Mouse (Mus musculus): ENCODE measurements around the gene Ifnl3. TPM values are rescaled to one million over a fixed set of nuclear protein-coding genes. Genes with fewer than 3 reads are reported as not detected.
"Not testable (repeated sequence)": the region's sequence is repeated elsewhere in the genome, so short reads cannot be mapped to it uniquely, and the experiment has no call there.

Gene Ifnl3
- total and polyA plus RNA-seq, 2 experiments from 2014 or later, result not detected

- Histone ChIP-seq H3K9me3 (replicated peaks; ENCODE audit: control insufficient read depth, low read length) (no peaks in the 10 kb centered on the region), H3K9ac (replicated peaks; ENCODE audit: low read depth, low read length) (no peak overlapping the region), H3K27me3 (ENCODE audit: control insufficient read depth, insufficient read depth, low read length) (no peaks in the 10 kb centered on the region), H3K36me3 (replicated peaks; ENCODE audit: control insufficient read depth, insufficient read depth, low read length) (no peaks in the 10 kb centered on the region), H3K4me1 (ENCODE audit: control insufficient read depth, insufficient read depth) (no peaks in the 10 kb centered on the region), H3K27ac (ENCODE audit: low read depth) (no peak overlapping the region), H3K4me2 (ENCODE audit: low read depth, low read length) (0 out of 2 replicates have a peak overlapping the region, but pooled peaks have one; percentile 10), H3K4me3 (ENCODE audit: low read depth, low read length) (no peak overlapping the region)
- ATAC-seq (ENCODE audit: insufficient read depth, low read depth) (no peak), DNase-seq (ENCODE audit: low spot score) (no peak)
- 6% methylated on average over 16 of the region's 16 CpGs for WGBS
- TF ChIP-seq EP300 (IDR thresholded peaks at IDR 0.05; ENCODE audit: low read depth) (no peak), CTCF (IDR thresholded peaks at IDR 0.05; ENCODE audit: low read depth) (no peak)
These were observed 34.6 kb upstream of the Ifnl3 start for GRCm38 (mm10) chr7:28488030-28488491.

- WGBS, result 2% methylated on average over 10 of the region's 10 CpGs
- no peak overlapping the region for H3K4me2 ChIP-seq (ENCODE audit: low read depth, low read length)
These were observed 32.2 kb upstream of the Ifnl3 start for GRCm38 (mm10) chr7:28490410-28490809.

DNA sequence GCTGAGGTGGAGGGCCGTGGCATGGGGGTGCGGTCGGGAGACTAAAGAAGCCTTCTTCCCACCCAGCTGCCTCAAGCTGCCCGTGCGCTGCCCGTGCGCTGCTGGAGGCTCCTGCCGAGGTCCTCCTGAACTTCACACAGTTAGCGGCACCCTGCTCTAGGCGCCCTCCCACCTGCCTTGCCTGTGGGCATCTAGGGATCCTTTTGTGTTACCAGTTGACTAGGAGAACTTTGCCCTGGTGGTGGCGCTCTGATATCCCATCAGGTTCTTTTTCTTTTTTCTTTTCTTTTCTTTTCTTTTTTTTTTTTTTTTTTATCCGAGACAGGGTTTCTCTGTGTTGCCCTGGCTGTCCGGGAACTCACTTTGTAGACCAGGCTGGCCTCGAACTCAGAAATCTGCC is 31.7 kb upstream of the Ifnl3 start:
- no peaks in the 10 kb centered on the region for H3K27me3 ChIP-seq (ENCODE audit: control insufficient read depth, insufficient read depth, low read length)
- no peaks in the 10 kb centered on the region for H3K9me3 ChIP-seq (replicated peaks; ENCODE audit: control insufficient read depth, low read length)
- no peaks in the 10 kb centered on the region for H3K4me1 ChIP-seq (ENCODE audit: control insufficient read depth, insufficient read depth)
- no peak for TF ChIP-seq EP300 (IDR thresholded peaks at IDR 0.05; ENCODE audit: low read depth)
- TF ChIP-seq CTCF (IDR thresholded peaks at IDR 0.05; ENCODE audit: low read depth), result no peak
- no peak overlapping the region for H3K4me3 ChIP-seq (ENCODE audit: low read depth, low read length)
- H3K27ac ChIP-seq (ENCODE audit: low read depth), result no peak overlapping the region
- H3K4me2 ChIP-seq (ENCODE audit: low read depth, low read length), result no peak overlapping the region
- ATAC-seq (ENCODE audit: insufficient read depth, low read depth), result no peak
- H3K9ac ChIP-seq (replicated peaks; ENCODE audit: low read depth, low read length), result no peak overlapping the region
- H3K36me3 ChIP-seq (replicated peaks; ENCODE audit: control insufficient read depth, insufficient read depth, low read length), result no peaks in the 10 kb centered on the region
- DNase-seq (ENCODE audit: low spot score), result no peak
- 30% methylated on average over 14 of the region's 14 CpGs for WGBS

More at GRCm38 (mm10) chr7:28490410-28490809, 32.2 kb upstream of the Ifnl3 start:
- no peak overlapping the region for H3K4me3 ChIP-seq (ENCODE audit: low read depth, low read length)
- H3K27me3 ChIP-seq (ENCODE audit: control insufficient read depth, insufficient read depth, low read length), result no peaks in the 10 kb centered on the region
- DNase-seq (ENCODE audit: low spot score) (peak; percentile 25), ATAC-seq (ENCODE audit: insufficient read depth, low read depth) (no peak)
- H3K27ac ChIP-seq (ENCODE audit: low read depth), result no peak overlapping the region
- no peaks in the 10 kb centered on the region for H3K36me3 ChIP-seq (replicated peaks; ENCODE audit: control insufficient read depth, insufficient read depth, low read length)
- H3K9me3 ChIP-seq (replicated peaks; ENCODE audit: control insufficient read depth, low read length), result no peaks in the 10 kb centered on the region
- no peaks in the 10 kb centered on the region for H3K4me1 ChIP-seq (ENCODE audit: control insufficient read depth, insufficient read depth)
- no peak overlapping the region for H3K9ac ChIP-seq (replicated peaks; ENCODE audit: low read depth, low read length)
- peak; percentile 64 for TF ChIP-seq CTCF (IDR thresholded peaks at IDR 0.05; ENCODE audit: low read depth)
- TF ChIP-seq EP300 (IDR thresholded peaks at IDR 0.05; ENCODE audit: low read depth), result no peak

- TF ChIP-seq EP300 (IDR thresholded peaks at IDR 0.05; ENCODE audit: low read depth) (no peak), CTCF (IDR thresholded peaks at IDR 0.05; ENCODE audit: low read depth) (no peak)
- Histone ChIP-seq H3K9ac (replicated peaks; ENCODE audit: low read depth, low read length) (no peak overlapping the region), H3K9me3 (replicated peaks; ENCODE audit: control insufficient read depth, low read length) (no peaks in the 10 kb centered on the region), H3K27me3 (ENCODE audit: control insufficient read depth, insufficient read depth, low read length) (no peaks in the 10 kb centered on the region), H3K4me1 (ENCODE audit: control insufficient read depth, insufficient read depth) (no peaks in the 10 kb centered on the region), H3K36me3 (replicated peaks; ENCODE audit: control insufficient read depth, insufficient read depth, low read length) (no peaks in the 10 kb centered on the region), H3K27ac (ENCODE audit: low read depth) (no peak overlapping the region), H3K4me3 (ENCODE audit: low read depth, low read length) (no peak overlapping the region), H3K4me2 (ENCODE audit: low read depth, low read length) (no peak overlapping the region)
- ATAC-seq (ENCODE audit: insufficient read depth, low read depth) (no peak), DNase-seq (ENCODE audit: low spot score) (no peak)
- 78% methylated on average over 8 of the region's 8 CpGs for WGBS
These were observed 30.3 kb upstream of the Ifnl3 start for GRCm38 (mm10) chr7:28492310-28492709.

DNA sequence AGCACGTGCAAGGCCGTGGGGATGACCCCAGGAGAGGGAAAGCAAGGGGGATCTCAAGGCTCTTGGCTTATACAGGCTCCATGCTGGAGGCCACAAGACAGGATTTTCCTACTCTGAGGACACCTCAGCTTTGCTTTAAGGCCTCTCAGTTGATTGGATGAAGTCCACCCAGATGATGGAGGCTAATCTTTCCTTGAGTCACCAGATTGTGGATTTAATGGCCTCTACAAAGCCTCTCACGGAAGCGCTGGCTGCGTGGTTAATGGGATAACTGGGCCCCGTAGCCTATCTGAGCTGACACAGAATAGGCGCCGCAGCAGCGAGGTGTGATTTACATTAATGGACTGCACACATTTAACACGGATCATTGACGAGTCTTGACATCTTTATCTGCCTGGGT is 27.2 kb upstream of the Ifnl3 start:
- ATAC-seq (ENCODE audit: insufficient read depth, low read depth), result no peak
- H3K9ac ChIP-seq (replicated peaks; ENCODE audit: low read depth, low read length), result no peak overlapping the region
- no peaks in the 10 kb centered on the region for H3K9me3 ChIP-seq (replicated peaks; ENCODE audit: control insufficient read depth, low read length)
- no peaks in the 10 kb centered on the region for H3K27me3 ChIP-seq (ENCODE audit: control insufficient read depth, insufficient read depth, low read length)
- H3K36me3 ChIP-seq (replicated peaks; ENCODE audit: control insufficient read depth, insufficient read depth, low read length), result no peaks in the 10 kb centered on the region
- WGBS, result 69% methylated on average over 11 of the region's 11 CpGs
- no peak for TF ChIP-seq CTCF (IDR thresholded peaks at IDR 0.05; ENCODE audit: low read depth)
- no peak for TF ChIP-seq EP300 (IDR thresholded peaks at IDR 0.05; ENCODE audit: low read depth)
- H3K4me3 ChIP-seq (ENCODE audit: low read depth, low read length), result no peak overlapping the region
- H3K27ac ChIP-seq (ENCODE audit: low read depth), result no peak overlapping the region
- no peaks in the 10 kb centered on the region for H3K4me1 ChIP-seq (ENCODE audit: control insufficient read depth, insufficient read depth)
- DNase-seq (ENCODE audit: low spot score), result no peak
- H3K4me2 ChIP-seq (ENCODE audit: low read depth, low read length), result no peak overlapping the region

DNA sequence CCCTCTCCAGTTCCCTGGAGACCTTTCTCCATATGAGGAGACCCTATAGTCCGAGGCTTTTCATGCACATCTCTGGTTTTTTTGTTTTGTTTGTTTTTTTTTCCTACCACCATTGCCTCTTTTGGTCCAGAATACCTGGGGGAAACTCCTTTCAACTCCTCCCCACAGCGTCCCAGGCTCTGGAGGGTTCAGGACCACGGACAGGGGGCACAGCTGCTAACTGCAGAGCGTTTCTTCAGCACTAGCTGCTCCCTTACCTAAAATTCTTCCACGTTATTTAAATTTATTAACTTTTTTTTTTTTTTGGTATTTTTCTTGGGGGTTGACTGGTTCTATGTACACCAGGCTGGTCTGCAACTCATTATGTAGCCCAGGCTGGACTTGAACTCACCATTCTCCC is 17.1 kb upstream of the Ifnl3 start:
- H3K4me3 ChIP-seq (ENCODE audit: low read depth, low read length), result no peak overlapping the region
- 4% methylated on average over 5 of the region's 5 CpGs for WGBS
- no peaks in the 10 kb centered on the region for H3K27me3 ChIP-seq (ENCODE audit: control insufficient read depth, insufficient read depth, low read length)
- H3K4me2 ChIP-seq (ENCODE audit: low read depth, low read length), result no peak overlapping the region
- TF ChIP-seq CTCF (IDR thresholded peaks at IDR 0.05; ENCODE audit: low read depth) (no peak), EP300 (IDR thresholded peaks at IDR 0.05; ENCODE audit: low read depth) (no peak)
- no peak overlapping the region for H3K9ac ChIP-seq (replicated peaks; ENCODE audit: low read depth, low read length)
- no peaks in the 10 kb centered on the region for H3K4me1 ChIP-seq (ENCODE audit: control insufficient read depth, insufficient read depth)
- no peak overlapping the region for H3K27ac ChIP-seq (ENCODE audit: low read depth)
- H3K36me3 ChIP-seq (replicated peaks; ENCODE audit: control insufficient read depth, insufficient read depth, low read length), result no peaks in the 10 kb centered on the region
- H3K9me3 ChIP-seq (replicated peaks; ENCODE audit: control insufficient read depth, low read length), result no peaks in the 10 kb centered on the region
- ATAC-seq (ENCODE audit: insufficient read depth, low read depth), result no peak
- no peak for DNase-seq (ENCODE audit: low spot score)

DNA sequence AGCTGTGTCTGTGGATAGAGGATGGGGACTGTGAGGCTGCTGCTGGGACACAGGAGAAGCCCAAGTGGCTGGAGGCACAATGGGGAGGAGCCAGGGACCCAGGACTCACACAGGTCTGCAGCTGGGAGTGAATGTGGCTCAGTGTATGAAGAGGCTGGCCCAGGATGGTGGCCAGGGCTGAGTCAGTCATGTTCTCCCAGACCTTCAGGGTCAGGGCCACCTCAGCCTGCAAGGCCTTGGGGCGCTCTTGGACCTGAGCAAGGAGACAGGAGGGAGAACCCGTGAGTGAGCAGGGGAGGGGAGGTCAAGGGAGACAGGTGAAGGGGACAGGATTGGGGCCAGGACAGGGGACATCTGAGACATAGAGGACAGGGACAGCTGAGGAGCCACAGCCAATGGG is 13.5 kb upstream of the Ifnl3 start:
- not testable (repeated sequence) for H3K4me2 ChIP-seq (ENCODE audit: low read depth, low read length); H3K4me1 ChIP-seq (ENCODE audit: control insufficient read depth, insufficient read depth); ATAC-seq (ENCODE audit: insufficient read depth, low read depth); H3K9ac ChIP-seq (replicated peaks; ENCODE audit: low read depth, low read length); H3K27ac ChIP-seq (ENCODE audit: low read depth); H3K9me3 ChIP-seq (replicated peaks; ENCODE audit: control insufficient read depth, low read length); H3K27me3 ChIP-seq (ENCODE audit: control insufficient read depth, insufficient read depth, low read length); DNase-seq (ENCODE audit: low spot score); H3K36me3 ChIP-seq (replicated peaks; ENCODE audit: control insufficient read depth, insufficient read depth, low read length); H3K4me3 ChIP-seq (ENCODE audit: low read depth, low read length)
- 42% methylated on average over 2 of the region's 2 CpGs for WGBS

GRCm38 (mm10) chr7:28510405-28510974 is 12.1 kb upstream of the Ifnl3 start, which contains the start of gene Ifnl2:
Ifnl2 (minus strand) TSS chr7:28510455.
- H3K9ac ChIP-seq (replicated peaks; ENCODE audit: low read depth, low read length); DNase-seq (ENCODE audit: low spot score); H3K36me3 ChIP-seq (replicated peaks; ENCODE audit: control insufficient read depth, insufficient read depth, low read length); ATAC-seq (ENCODE audit: insufficient read depth, low read depth); H3K27ac ChIP-seq (ENCODE audit: low read depth); H3K4me1 ChIP-seq (ENCODE audit: control insufficient read depth, insufficient read depth); H3K4me3 ChIP-seq (ENCODE audit: low read depth, low read length); H3K9me3 ChIP-seq (replicated peaks; ENCODE audit: control insufficient read depth, low read length); H3K27me3 ChIP-seq (ENCODE audit: control insufficient read depth, insufficient read depth, low read length); H3K4me2 ChIP-seq (ENCODE audit: low read depth, low read length): not testable (repeated sequence)
- WGBS, result 57% methylated on average over 8 of the region's 8 CpGs
